Mouse (Mus musculus) cerebellum, adult 18-20 months (tissue): ENCODE data around the gene Flrt3.

Experiments
- DNase-seq, 2 experiments: peaks; one replicate each; pipeline ENCODE4 v3.0.0; 2021

Flrt3 gene

GRCm38 (mm10) chr2:140670963-140671702 lies at the start of gene Flrt3:
Flrt3 (minus strand) TSS chr2:140671469.
- peak; percentile 90 to 97 for DNase-seq

- DNase-seq = no peak
Measured at GRCm38 (mm10) chr2:140717407-140717806, 46.1 kb upstream of the Flrt3 start.

DNA sequence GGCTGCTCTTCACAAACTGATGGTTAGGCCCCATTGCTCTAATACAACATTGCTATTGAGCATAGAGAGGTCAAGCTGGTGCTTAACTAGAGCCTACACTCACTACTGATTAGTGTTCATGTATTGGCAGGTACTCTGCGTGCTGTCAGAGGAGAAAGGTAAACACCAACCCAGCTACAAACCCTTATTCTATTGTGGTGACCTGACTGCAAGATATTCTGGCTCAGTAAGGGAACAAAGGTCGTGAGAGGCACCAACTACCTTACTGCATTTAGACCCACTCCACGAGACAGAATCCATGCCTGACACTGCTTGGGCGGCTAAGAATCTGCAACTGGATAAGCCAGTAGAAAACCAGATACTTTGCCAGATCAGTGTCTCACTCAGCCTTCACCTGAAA lies 44.6 kb upstream of the Flrt3 start:
- no peak for DNase-seq

DNA sequence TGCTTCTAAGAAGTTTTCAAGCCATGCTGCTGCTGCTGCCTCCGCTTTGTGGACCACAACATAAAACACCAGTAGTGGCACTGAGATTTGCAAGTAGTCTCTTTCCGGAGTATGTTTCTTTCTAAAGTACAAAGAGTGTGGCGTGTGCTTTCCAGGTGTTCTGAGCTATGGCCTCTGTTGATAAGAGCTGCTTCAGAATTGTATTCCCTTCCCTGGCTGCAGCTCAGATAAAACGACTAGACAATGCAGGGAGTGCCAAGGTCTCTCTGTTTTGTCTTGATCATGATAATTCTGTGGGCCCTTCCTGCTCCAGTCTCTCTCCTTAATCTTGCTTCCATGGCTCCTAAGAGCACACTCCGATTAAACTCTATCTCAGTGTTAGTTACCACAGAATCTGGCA lies 36.3 kb upstream of the Flrt3 start:
- no peak for DNase-seq

DNA sequence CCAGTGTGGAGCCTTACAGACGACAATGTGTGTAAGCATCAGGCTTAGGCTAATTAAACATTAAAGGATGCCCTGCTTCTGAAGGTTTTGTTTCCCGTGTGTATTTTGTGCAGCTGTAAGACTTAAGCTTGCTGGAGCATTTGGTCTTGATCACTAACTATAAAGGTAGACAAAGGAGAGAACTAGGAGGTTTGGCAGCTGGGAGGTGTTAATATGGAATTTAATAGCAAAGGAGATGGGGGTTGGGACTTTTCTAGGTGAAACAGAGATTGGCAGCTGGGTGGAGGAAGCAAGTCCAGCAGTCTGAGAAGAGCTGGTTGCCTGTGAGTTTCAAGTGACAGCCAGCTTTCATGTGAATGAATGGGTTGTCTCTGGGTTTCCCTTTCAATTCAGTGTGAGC lies 34.0 kb upstream of the Flrt3 start:
- no peak for DNase-seq

DNA sequence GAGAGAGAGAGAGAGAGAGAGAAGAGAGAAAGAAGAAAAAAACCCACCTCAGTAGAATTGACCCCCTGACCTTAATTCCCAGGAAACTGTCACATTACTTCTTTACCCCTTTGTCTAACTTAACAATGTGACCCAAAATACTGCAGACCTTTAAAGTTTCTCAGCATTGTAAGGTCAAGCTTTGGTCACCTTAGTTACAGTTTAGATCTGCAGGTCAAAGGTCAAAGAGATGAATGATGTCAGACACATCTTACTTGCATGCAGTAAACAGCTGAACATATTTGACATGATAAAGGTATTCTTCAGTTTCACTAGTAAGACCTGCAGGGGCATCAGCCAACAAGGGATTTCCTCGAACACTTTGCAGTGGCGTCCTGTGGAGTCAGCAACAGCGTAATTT lies 32.9 kb upstream of the Flrt3 start:
- no peak for DNase-seq

DNA sequence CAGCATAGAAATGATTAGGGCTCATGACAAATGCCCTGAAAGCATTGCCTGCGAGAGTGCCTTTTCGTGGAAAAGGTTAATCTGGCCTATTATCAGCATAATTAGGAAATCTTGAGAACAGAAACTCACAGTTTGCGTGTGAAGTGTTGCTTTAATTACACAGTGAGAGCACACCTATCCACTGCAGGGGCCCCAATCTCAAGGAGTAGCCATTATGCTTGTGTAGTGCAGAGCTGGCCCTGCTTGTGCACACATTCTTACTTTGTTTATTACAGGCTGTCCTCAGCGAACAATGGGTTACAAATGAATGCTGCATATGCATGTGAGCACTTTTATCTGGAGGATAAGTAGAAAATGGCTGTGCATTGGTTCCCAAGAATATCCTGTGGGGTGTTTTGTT lies 32.1 kb upstream of the Flrt3 start:
- no peak for DNase-seq

DNA sequence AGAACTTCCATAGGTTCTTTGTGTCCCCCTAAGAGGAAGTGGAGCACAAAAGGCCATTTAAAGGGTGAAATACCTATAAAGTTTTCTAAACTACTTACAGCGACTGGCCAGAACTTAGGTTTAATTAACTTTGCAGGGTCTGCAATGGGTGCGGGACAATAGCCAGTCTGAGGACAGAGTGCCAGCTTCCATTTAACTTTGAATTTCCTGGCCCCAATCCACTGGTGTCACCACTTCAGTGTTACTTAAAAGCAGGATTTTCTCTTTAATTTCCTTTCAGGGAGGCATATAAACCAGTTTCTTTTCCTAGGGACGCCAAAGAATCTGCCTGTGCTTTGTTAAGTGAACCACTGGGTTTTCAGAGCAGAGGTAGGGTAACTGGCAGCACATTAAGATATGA lies 27.3 kb upstream of the Flrt3 start:
- DNase-seq = no peak

DNA sequence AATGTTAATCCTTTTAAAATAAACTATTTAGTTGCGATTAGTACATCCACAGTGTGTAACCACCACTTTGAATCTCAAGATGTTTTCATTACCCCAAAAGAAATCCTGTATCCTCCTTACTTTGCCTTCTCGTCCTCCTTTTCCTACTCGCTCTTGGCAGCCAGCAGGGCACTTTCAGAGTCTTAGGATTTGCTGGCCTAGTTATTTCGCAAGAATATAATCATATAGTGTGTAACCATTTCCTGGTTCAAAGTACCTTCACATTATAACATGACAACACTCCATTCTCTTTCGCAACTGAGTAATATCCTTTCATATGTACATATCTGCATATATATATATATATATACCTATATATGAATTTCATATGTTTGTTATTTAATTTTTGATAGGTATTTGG lies 22.6 kb upstream of the Flrt3 start:
- no peak for DNase-seq

DNA sequence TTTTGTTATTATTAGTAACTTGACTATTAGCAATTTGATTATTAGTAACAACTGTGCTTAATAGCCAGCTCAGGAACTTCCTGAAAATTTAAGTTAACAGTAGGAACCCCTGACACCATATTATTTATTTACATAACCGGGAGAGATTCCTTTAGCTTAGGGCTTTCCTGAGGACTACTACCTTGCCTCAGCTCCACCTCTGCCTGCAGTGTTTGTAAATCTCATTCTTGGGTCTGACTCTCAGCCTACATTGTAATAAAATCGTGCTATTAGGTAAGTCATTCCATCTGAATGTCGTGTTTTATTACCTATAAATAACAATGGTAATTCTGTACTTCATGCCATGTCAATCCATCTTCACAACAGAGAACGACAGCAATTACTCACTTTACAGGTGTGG lies 21.2 kb upstream of the Flrt3 start:
- DNase-seq = no peak

GRCm38 (mm10) chr2:140691403-140691802 lies 20.1 kb upstream of the Flrt3 start:
- DNase-seq = no peak

DNA sequence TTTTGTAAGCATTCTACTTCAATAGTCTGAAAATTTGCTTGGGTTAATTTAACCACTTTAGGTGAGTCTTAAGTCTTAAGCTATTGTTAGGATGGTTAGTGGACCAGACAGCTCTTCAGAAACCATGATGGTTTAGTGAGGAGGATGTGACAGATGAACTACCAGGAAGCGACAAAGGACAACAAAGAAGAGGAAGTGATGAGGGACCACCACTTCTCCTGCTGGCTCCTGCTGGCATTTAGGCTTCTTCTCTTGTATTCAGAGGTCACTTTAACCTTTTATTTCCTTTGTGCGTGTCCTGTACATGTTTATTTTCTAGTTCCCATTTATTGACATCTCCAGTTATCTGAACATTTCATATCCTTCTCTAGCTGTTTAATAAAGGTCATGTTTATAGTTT lies 19.6 kb upstream of the Flrt3 start:
- no peak for DNase-seq

GRCm38 (mm10) chr2:140676728-140677127 lies 5.5 kb upstream of the Flrt3 start:
- no peak for DNase-seq

- no peak for DNase-seq
Measured at GRCm38 (mm10) chr2:140673466-140673865, 2.2 kb upstream of the Flrt3 start.

GRCm38 (mm10) chr2:140670457-140670856 lies 812 bp downstream of the Flrt3 start:
- peak; percentile 69 to 74 for DNase-seq

DNA sequence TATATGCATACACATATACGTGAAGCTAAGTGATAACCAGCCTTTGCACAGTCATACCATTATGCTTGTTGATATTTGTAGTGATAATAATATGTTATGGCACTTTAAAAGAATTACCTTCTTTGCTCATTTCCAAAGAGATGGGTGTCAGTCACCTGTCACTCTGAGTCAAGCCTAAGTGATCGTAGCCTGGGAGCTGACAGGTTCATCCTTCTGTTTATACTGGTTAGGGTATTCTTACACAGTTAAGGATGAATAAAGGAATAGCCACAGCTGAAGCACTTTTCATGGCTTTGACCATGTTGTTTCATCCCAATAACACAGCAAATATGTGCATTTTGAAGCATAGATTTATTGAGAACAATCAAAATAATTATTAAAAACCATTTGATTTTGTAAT lies 1.5 kb downstream of the Flrt3 start:
- DNase-seq = peak; percentile 15 to 31

GRCm38 (mm10) chr2:140669081-140669480 lies 2.2 kb downstream of the Flrt3 start:
- no peak for DNase-seq

DNA sequence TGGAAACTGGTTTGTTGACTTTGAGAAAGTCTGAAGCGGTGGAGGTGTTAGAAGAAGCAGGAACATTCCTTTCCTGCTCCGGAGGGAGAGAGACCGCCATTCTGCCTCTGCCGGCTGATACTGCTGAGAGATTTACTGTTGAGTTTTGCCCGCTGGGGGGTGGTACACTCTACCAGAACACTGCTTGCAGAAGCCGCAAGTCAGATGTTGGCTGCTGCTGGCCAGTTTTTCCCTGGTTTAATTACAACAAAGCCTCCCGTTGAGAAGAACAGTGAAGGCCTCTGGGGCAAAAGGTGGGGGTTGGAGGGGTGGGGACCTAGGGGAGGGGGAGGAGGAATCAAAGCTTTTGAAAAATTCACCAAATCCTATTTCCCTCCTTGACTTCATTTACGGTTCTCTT lies 3.0 kb downstream of the Flrt3 start:
- DNase-seq = peak; percentile 78 to 85

- peak in 1 of 2 experiments; percentile 31 for DNase-seq
Measured at GRCm38 (mm10) chr2:140667261-140668047, 3.8 kb downstream of the Flrt3 start.

DNA sequence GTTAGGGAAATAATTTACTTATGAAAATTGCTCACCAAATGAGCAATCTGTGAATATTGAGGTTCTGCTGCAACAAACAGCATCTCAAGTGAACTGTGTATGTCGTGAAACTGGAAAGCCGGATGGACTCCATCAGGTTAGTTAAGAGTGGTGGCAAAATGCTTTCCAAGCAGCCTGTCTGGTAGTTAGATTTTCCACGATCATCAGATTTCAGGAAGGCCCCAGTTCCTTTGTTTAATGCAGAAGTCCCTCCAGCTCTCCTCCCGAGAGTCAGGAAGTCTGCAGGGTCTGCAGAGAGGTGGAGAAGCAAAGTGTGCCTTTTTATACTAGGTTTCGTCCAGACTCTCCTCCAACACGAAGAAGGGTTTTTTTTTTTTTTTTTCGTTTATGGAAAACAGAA lies 4.4 kb downstream of the Flrt3 start:
- peak in 1 of 2 experiments; percentile 27 for DNase-seq

DNA sequence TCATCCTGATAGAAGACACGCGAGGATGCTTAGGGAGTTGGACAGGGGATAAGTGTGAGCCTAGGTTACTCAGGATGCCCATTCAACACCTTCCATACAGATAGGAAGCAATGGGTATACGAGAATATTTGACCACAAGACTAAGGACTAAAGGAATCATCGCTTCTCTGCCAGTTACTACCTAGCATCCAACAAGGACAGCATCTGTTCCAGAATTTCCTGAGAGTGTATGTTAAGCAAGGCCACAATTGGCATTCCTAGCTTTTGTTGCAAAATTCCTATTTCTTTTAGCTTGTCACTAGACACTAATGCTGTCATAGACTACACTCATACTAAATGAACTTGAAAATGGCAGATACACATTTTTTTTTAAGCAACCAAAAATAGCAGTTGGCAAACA lies 6.9 kb downstream of the Flrt3 start:
- DNase-seq = peak in 1 of 2 experiments; percentile 27

GRCm38 (mm10) chr2:140662673-140663072 lies 8.6 kb downstream of the Flrt3 start:
- no peak for DNase-seq

GRCm38 (mm10) chr2:140653978-140654377 lies 17.3 kb downstream of the Flrt3 start:
- DNase-seq = no peak

GRCm38 (mm10) chr2:140653481-140653880 lies 17.8 kb downstream of the Flrt3 start:
- DNase-seq = no peak
